Mouse (Mus musculus): ENCODE data around the gene Car1.
A peak's percentile ranks its signal among the peaks of the same experiment; 100 is the strongest.
"Not testable (repeated sequence)": the region's sequence is repeated elsewhere in the genome, so short reads cannot be mapped to it uniquely, and the experiment has no call there.

The Car1 gene

DNA sequence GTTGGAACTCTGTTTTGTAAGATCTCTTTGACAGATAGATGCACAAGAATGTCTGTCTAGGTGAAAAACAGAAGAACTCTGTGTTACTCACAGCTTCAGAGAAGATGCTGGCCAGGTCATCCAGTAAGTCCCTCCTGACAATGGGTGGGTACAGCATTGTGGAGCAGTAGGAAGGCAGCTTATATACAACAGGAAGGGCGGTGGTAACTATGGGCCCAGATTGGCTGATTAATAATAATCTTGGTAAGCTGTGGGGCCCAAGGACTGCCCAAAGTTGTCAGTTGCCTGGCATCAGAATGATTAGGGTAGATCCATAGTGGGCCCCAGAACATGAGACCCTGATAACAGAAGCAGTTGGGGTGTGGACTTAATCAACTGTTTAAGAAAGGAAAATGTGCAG, at the start of gene Car1:
Gene Car1 (minus strand): TSS at position 158 of the 400 bp plus-strand sequence.
- DNase-seq = no peak

DNA sequence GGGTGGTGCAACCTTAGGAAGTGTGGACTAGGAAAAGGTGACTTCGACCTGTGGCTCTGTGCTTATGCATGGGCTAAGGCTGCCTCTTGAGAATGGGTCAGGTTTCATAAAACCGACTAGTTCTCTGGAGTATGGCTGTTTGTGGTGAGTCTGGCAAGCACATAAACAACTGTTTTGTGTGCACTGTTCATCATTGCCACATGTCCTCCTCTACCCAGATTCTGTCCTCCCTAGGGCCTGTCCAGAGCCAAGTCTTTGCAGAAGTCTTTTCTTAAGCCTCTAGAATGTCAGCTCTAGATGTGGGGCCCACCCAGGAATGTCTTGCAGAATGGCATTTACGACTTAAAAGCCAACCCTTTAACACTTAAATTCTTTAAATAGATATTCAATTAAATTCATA, 49.7 kb upstream of the Car1 start:
- DNase-seq = no peak

DNA sequence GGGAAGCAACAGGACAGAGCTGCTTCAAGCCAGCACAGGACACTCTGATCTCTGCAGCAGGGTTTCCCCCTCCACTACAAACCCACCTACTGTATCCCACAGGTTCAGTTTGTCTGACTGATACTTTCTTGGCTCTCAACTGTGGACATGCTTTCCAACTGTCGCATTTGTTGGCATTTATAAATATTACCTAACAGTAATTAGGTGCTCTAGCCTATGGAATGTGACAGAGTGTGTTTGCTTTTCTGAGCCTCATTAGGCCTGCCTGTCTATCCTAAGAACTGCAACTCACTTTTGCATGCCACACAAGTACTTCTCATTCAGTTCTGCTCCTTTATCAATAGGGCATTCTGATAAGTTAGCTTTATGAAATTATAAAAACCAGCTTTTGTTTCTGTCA, 46.3 kb upstream of the Car1 start:
- DNase-seq = no peak

DNA sequence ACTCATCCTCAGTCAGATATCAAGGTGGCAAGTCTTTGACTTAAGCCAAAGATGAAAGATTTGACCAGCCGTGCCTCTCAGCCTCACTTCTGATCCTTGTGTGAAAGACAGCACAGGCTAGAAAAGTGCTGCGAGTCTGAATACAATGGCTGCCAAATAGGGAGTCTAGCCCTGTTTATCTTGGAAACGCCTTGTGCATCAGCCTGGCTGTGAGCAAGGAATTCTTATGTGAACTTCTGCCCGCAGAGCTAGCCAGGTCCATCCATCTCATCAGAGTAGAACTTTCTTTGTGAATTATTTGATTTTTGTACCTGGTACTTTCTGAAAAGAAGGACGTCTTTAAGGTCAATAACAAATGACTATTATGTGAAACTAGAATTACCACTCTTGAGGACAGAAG, 45.8 kb upstream of the Car1 start:
- DNase-seq = no peak

DNA sequence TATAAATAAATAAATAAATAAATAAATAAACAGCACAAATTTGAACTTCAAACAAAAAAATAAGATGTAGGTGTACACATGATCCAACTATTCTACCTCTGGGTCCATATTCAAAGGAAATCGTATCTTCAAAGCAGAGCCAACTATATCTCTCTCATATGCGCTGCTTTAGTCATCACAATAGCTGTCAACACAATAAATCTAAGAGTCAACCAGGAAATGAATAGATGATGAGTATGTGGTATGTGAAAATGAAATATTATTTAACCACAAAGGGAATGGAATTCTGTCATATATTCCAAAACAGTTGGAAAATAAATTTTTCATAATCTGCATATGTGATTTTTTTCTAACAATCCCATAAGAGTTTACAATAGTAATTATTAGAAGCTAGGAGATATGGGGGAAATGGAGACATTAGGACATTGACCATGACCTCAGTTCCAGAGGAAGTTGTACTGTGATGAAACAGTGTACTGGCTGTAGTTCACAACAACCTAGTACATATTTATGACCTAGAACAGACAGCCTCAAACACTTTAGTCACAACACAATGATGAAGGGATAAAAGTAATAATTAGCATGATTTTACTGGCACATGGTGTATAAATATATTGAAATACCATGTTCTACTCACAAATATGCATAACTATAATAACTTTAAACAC, 40.6 kb upstream of the Car1 start:
- DNase-seq = no peak

DNA sequence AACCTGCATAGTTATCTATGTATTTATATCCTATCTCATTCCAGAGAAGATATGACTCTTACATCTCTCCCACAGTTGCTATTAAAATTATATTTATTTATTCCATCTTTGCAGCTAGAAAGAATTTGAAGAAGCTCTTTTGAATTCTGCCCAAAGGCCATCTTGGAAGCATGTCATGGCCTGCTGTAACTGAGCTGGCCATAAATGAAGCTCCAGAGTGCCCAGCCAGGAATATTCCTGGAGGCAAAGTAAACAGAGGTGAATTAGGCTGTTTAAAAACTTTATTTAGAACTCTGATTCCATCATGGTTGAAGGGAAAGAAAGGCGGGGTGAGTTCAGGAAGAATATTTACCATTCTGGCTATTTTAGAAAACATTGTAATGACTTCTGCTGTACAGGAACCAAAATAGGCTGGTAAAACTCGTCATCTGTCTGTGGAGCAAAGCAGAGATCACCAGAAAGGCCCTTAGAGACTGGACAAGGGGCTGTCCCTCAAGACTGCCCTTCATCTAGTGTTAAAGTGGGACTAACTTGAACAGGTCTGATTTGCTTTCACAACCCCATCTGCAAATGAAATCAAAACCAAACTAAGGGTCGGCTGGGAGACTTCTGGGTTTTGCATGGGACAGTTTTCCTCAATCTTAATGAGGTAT, 31.4 kb upstream of the Car1 start:
- peak; percentile 13 for DNase-seq

DNA sequence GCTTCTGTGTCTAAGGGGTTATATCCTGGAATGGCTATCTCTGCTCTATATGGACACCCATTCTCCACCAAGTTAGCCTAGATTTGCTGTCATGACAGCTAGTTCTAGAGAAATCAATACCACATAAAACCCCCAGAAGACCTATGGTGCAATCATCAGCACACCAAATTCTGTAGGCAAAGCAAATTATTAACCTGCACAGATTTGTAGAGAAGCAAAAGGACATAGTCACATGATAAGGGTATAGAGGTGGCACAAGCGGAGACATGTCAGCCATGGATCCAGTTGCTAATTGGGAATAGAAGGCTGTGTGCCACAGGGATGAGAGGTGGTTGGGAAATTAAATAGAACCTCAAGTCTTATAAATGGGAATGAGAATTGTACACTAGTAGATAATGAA, 30.8 kb upstream of the Car1 start:
- peak; percentile 7 for DNase-seq

DNA sequence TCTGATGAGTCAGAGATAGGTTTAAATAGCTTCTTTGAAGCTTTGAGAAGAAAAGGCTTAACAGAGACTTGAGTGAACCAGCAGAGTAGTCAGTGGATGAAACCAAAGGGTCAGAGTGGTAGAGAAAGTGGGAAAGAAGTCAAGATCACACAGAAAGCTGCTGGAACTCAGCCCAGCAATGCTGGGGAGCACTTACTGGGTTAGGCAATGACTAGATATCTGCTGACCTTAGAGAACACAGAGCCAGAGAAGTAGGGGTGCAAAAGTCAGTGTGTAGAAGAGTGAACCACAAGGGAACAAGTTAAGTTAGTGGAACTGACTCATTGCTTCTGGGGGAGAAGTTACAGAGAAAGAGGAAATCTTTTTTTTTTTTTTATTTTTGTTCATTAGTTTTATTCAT, 24.6 kb upstream of the Car1 start:
- no peak for DNase-seq

DNA sequence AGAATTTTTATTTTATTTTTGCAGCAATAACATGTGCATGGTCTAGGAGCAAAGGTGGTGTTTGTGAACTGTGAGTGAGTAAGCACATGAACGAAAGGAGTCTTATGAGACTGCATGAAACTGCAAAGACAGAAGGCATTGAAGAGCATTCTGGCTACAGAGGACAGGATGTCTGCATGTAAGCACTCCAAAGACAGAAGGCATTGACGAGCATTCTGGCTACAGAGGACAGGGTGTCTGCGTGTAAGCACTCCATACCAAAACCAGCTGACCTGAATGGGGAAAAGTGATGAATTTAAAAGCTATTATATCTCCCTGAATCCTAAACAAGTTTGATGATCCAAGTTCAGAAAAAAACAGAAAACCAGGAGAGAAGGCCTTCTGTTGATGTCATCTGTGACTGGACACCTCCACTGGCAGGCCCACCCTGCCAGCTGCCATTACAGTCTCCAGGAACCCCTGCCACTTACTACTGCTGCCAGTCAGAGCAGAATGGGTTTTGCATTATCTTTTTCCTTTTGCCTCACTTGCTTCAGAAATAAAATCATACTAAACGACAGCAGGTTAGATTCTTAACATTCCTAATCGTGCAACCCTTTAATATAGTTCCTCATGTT, 23.2 kb upstream of the Car1 start:
- peak; percentile 51 for DNase-seq

DNA sequence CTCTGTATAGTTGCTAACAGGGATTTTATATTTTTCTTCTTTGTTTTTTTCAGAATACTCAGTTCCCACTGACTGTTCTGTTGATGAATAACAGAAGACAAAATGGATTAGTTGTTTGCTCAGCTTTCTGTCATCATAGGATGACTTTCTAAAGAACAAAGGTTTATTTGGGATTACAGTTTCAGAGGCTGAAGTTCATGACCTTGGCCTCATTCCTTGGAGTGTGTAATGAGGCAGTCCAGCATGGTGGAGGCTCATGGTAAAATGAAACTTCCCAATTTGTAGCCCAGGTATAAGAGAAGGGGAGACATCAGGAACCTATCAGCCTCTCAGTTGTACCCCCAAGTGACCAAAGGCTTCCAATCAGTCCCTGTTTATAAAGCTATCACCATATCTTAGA, 20.7 kb upstream of the Car1 start:
- peak; percentile 11 for DNase-seq

DNA sequence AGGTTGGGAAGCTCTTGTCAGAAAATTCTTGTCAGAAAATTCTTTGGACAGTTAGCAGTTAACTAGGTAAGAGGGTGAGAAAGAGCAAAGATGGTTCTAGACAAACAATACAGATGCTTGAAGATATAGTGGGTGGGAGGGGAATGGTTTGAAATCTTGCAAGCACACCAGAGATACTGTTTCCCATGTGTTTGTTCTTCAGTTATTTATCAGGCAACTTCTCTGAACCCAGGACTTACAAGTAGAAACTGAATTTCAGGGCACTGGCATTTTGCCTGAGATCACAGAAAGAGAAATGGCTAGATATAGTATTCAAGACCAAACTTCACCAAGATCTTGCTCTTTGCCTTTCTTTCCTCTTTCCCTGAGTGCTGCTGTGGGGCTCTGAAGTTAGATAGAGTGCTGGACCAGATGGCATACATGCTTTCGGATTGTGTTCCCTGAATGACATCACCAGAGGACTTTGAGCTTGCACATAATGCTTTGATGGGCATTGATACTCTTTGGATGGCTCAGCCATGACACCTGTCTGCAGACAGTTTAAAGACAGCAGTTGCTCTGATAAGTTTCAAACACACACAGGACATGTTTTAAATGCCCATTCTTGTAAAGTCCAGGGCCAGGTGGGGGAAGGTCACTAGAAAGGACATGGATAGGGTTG, 11.8 kb upstream of the Car1 start:
- DNase-seq = no peak

DNA sequence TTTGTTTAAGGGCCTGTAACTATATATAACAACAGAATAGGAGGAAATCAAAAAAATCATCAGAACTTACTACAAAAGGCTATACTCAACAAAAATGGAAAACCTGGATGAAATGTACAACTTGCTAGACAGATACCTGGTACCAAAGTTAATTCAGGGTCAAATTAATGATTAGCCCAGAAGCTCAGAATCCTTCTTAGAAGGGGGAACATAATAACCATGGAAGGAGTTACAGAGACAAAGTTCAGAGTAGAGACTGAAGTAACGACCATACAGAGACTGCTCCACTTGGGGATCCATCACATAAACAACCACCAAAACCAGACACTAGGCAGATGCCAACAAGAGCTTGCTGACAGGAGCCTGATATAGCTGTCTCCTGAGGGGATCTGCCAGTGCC, 7.2 kb upstream of the Car1 start:
- DNase-seq = not testable (repeated sequence)

DNA sequence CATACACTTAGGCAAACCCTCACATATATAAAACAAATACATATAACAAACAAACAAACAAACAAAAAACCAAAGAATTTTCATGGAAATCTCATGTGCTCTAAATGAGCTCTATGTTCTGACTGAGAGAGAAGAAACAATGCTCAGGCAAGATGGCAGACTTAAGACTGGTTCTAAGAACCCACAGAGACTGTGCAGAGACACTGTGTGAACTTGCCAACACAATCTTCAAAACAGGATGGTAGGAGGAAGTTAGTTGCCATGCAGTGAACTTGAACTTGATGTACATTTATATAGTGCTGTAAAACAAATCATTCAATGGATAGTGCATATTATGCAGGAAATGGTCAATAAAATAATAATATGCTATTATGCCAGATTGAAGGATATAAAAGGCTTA, 1.5 kb downstream of the Car1 start:
- no peak for DNase-seq

DNA sequence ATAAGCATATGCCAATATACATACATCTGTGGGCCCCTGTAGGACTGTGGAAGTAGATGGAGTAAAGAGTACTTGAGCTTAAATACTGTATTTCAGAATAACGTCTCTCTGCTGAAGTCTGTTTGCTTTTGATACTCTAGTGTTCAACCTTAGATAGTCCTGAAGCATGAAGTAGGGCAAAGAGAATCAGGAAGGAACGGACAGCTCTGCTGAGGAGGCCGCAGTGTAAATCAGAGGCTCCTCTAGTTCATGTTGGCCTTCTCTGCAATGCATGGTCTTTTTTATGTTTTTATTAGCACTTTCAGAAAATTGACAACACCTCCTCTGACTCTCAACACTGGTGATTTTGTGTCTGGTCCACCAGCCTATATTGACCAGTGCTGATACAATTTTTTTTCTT, 2.2 kb downstream of the Car1 start:
- no peak for DNase-seq

DNA sequence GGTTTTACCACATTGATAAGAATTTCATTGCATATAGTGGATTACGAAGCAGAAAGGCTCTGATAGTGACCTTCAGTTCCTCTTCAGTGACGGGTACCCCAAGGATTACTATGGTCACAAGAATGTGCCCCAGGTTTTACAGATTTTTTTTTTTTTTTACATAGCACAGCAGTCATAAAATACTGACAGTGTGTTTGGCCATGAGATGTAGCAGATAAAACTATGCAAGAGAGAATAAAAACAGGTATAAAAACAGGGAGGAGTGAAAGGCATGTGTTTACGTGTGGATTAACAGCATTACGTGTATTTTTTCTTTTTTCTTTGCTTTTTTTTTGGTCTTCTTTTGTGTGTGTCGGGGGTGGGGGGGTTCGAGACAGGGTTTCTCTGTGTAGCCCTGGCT, 3.3 kb downstream of the Car1 start:
- no peak for DNase-seq

DNA sequence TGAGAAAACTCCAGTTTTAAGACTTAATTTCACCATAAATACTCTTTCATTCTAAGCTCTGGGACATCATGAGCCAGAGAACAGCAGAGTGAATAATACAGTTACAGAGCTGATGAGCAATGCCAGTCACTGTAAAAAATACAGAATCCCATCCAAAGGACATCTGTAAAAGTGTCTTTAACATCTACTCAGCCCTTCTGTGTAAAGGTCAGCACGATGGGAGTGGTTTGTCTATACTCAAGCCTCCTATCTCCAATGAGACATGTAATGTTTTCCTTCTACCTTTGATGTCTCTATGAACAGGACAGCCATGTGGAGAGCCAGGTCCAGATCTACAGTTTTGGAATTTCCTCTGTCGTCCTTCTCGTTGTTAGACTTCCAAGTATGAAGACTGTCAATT, 11.1 kb downstream of the Car1 start:
- no peak for DNase-seq

DNA sequence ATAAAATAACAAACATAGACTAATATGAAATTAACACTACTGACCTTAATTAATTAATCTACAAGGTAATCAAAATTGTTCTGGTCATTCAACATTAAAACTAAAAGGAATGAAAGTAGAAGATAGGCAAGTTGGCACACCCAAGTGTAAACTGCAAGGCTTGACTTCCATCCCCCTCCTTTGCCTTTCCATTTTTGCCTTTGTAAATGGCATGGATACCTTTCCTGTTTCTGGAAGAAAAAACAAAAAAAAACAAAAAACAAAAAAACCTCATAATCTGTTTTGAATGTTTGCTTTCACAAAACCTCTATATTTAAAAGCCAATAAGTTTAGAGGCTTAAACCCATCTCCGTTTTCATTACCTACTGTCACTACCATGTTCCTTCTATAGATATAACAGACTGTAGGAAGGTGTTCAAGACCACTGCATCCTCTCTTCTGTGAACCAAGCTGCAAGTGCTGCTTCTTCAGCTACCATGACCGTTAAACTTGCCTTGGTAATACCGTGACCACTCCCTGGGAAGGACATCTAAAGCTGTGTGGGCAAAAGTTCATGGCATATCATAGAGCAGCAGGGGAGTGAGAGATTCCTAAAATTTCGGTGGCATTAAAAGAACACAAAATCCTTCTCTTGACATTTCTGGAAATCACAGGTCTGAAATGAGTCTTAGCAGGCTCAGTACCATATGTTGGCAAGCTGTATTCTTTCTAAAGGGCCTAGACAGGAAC, 12.7 kb downstream of the Car1 start:
- DNase-seq = no peak

DNA sequence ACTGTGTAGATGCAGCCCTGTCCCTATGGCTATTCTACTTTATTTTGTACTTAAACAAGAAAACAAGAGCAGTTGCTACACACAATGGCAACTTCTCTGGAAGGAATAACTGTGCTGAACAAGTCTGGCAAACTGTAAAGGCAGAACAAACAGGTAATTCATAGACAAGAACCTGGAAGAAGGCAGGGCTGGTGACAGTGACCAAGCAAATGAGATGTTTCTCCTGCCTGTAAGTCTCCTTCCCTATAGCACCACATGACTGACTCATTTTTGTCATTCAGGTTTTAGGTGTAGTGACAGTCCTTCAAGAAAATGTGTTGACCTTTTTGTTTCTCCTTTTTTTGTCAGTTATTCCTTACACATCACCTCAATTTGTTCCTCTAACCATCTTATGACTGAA, 16.1 kb downstream of the Car1 start:
- DNase-seq = no peak

DNA sequence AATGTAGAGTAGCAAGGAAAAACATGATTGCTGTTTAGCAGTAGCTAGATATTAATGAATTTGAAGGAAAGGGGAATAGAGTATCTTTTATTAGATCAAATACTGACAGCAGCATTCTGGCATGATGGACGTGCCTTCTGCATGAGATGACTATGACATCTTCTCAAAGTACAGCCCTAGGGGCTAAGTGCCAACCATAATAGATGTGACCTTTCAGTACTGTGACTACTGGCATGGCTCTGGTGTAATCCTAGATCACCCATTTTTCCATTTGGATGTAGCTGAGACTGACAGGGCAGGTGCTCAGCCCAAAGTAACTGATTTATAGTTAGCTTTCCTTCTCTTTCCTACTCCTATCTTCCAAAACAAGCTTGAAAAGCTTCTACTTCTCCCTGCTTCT, 20.6 kb downstream of the Car1 start:
- DNase-seq = no peak

DNA sequence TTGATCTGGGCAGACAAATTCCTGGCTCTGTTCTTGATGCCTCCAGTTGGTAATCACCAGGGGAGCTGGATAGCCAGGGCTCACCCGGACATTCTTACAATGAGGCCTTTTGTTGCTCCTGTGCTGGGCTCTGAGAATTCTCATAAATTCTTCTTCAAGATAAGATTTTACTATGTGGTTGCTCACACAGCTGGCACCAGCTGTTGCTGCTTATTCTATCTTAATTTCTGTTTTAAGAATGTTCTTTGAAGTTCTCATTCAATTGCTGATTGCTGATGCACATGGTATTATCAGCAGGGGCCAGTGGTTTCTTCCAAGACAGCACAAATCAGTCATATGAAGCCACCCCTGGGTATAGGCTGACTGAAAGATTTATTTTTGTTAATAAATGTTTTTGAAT, 21.0 kb downstream of the Car1 start:
- peak; percentile 83 for DNase-seq

DNA sequence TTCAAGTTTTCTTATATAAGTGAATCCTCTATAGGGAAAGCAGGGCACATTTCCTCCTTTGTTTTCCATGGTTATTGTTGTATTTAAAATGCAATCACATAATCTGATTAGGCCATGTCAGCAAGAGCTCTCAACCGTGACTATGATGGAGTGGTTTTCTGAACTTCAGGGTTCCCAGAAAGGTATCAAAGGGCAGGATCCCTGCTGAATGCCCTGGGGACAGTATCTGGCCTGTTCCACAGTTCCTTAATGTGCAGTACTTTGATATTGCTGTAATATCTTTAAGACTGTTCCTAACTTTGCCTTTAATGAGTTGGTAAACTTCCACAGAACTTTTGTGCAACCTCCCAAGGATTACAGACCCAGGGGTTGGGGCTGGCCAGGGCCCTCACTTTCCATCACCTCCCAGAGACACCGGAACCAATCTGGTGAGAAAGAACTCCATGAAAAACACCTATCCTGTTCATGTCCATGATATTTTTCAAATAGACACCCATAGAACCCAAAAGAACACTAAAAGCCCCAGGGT, 21.6 kb downstream of the Car1 start:
- DNase-seq = no peak

DNA sequence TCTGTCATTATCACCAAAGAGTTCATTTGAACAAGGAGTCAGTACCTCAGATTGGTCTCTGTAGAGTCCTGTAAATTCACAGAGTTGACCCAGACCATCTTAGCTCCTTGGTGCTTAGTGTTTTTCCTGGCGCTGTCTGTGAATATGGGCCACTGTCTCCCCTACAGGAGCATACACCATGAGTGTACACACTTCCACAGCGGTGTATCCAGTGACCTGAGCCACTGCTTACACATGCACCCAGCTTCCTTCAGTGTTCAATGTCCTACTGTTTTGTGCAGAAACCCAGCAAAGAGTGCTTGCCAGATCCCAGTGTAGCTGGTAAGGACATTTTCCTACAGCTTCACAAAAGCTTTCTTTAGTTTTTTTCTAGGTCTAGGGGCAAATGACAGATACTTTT, 22.8 kb downstream of the Car1 start:
- no peak for DNase-seq

DNA sequence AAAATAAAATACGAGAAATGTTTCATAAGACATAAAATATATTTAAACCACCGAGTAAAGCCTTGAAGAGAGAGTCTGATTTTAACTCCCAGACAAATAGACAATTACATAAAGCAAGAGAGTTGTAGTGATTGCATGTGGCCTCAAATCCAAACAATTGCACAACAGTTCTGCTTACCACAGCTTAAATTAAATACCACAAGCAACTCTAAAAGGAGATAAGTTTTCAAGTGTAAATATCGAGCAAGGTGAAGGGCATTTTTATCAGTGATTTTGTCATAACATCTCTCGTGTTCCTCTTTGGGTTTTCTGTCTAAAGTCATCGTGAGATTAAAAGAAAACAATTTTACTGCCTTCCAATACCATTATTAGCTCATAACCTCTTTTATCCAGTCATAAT, 25.0 kb downstream of the Car1 start:
- DNase-seq = not testable (repeated sequence)
